Mouse (Mus musculus) midbrain, embryonic 15.5 days (tissue): ENCODE data around the gene Ccnk. TPM values are rescaled to one million over a fixed set of nuclear protein-coding genes. Genes with fewer than 3 reads are reported as not detected.

ENCODE experiments used
- ATAC-seq: fragments of 200-750 bp; cut with Nextera tagmentation; replicated peaks from 2 replicates; pipeline ENCODE4 v1.8.0; 2017; ENCODE audit warnings: moderate TSS enrichment
- H3K27ac ChIP-seq: fragments of 300-500 bp; sonication (generic); 2 replicates; pipeline ENCODE4 v1.5.1; 2015; ENCODE audit warnings: mild to moderate bottlenecking, inconsistent platforms
- H3K27me3 ChIP-seq: fragments of 300-500 bp; sonication (generic); replicated peaks from 2 replicates; pipeline ENCODE4 v1.6.1; 2015; ENCODE audit warnings: inconsistent platforms
- H3K36me3 ChIP-seq: fragments of 300-500 bp; sonication (generic); replicated peaks from 2 replicates; pipeline ENCODE4 v1.6.1; 2015; ENCODE audit warnings: inconsistent platforms
- H3K4me1 ChIP-seq: fragments of 300-500 bp; sonication (generic); 2 replicates; pipeline ENCODE4 v1.6.1; 2015; ENCODE audit warnings: inconsistent platforms
- H3K4me2 ChIP-seq: fragments of 300-500 bp; sonication (generic); 2 replicates; pipeline ENCODE4 v1.6.1; 2015; ENCODE audit warnings: inconsistent platforms, mild to moderate bottlenecking, moderate library complexity
- H3K4me3 ChIP-seq: fragments of 300-500 bp; sonication (generic); 2 replicates; pipeline ENCODE4 v1.5.1; 2015; ENCODE audit warnings: mild to moderate bottlenecking, inconsistent platforms
- H3K9ac ChIP-seq: fragments of 300-500 bp; sonication (generic); 2 replicates; pipeline ENCODE4 v1.6.1; 2015; ENCODE audit warnings: mild to moderate bottlenecking, inconsistent platforms
- H3K9me3 ChIP-seq: fragments of 300-500 bp; sonication (generic); 2 replicates; pipeline ENCODE4 v1.6.1; 2016; ENCODE audit warnings: inconsistent platforms
- WGBS: fragments of 180-500 bp; shearing (Covaris S2); methylation state at CpG from one replicate; pipeline ENCODE4 v1.1.7; 2015; ENCODE audit warnings: mixed read lengths; 5-methylcytosine and 5-hydroxymethylcytosine counted together
- polyA plus RNA-seq: library from polyadenylated mRNA; unstranded; fragments of >200 nt; fragmentation: Nextera tagmentation; extraction: Ambion mirVana; gene quantifications from 2 replicates; pipeline ENCODE4 v1.2.1, GENCODE M21; 2015

The Ccnk gene
- polyA plus RNA-seq, 1 experiment from 2014 or later: 3.7 TPM

DNA sequence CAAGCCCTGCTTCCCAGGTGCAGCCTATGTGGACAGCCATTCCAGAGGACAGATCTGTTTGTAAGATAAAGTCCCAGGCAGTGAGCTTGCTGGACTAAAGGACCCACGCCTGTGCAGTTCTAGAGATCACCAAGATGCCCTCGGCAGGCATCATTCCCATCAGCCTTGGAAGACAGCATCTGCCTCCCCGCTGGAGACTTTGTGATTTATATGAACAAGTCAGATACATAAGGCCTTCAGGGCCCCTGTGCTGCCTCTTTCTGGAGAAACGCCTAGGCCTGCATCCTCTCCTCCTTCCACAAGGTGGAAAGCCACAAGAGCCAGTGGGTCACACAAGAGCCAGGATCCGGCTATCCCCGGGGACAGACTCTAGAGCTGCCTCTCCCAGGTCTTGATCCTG is 62.2 kb downstream of the Ccnk start:
- Histone ChIP-seq H3K27ac (peak overlapping the region; percentile 73), H3K4me2 (no peak overlapping the region), H3K4me1 (peaks cover 86% of the 10 kb centered on the region), H3K9ac (0 out of 2 replicates have a peak overlapping the region, but pooled peaks have one; percentile 11), H3K27me3 (no peaks in the 10 kb centered on the region), H3K9me3 (no peaks in the 10 kb centered on the region), H3K36me3 (no peaks in the 10 kb centered on the region), H3K4me3 (no peak overlapping the region)
- WGBS: 38% methylated on average over 6 of the region's 6 CpGs
- no peak for ATAC-seq

DNA sequence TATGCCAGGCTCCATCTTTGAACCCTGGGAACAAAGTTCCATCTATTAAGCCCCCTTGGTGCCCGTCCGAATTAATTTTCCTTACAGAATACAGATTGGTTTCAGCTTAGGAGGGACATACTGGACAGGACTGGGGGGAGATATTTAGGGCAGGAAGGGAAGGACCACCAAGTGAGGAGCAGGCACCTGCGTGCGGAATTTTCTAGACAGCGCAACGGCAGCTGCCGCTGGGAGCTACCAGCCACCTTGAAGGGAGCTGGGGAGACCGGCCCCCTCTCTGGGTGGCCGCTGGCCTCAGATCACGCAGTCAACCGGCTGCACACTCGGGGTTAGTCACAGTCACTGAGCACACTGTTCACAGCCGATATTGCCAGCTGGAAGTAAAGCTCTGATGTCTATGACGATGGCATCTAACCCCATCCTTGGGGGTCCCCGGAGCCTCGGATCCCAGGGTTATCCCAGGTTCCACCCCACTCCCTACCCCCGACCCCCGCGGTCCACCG is 62.9 kb downstream of the Ccnk start:
- H3K27me3 ChIP-seq: no peaks in the 10 kb centered on the region
- no peaks in the 10 kb centered on the region for H3K9me3 ChIP-seq
- H3K36me3 ChIP-seq: no peaks in the 10 kb centered on the region
- H3K9ac ChIP-seq: no peak overlapping the region
- peaks cover 87% of the 10 kb centered on the region for H3K4me1 ChIP-seq
- 29% methylated on average over 20 of the region's 20 CpGs for WGBS
- no peak for ATAC-seq
- no peak overlapping the region for H3K4me3 ChIP-seq
- H3K4me2 ChIP-seq: no peak overlapping the region
- no peak overlapping the region for H3K27ac ChIP-seq

DNA sequence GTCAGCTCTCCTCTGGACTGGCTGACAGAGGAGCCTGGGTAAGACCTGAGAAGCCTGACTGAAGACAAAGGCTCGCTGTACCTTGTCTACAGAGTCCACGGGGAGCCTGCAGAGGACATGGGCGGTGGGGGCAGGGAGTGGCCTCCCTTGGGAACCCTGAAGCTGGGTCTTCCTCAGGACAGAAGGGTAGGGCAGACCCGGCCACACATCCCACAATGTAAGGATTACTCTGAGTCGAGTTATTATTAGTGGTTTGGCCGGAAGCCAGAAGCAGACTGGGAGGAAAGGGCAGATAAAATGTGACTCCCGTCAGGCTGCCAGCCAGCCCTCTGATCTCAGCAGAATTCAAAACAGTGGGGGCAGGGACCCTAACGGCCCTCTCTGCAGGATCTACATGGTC is 65.4 kb downstream of the Ccnk start:
- no peak overlapping the region for H3K9ac ChIP-seq

DNA sequence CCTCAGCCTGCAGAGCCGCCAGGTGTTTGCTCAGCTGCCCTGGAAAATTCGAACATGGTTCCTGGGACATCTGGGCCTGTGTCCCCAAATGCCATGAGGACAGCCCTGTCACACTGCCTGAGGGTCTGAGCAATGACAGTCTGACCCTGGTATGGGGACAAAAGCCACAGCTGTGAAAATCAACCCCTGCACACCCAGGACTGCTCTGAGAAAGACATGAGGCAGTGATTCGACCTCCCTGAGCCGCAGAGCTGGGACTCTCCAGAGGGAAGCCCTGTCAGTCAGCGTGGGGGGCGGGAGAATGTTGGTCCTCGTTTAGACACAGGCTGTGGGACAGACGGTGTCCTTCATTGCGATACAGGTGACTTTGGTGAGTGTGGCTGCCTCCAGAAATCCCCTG is 66.2 kb downstream of the Ccnk start:
- no peak for ATAC-seq
- no peak overlapping the region for H3K4me3 ChIP-seq
- no peaks in the 10 kb centered on the region for H3K36me3 ChIP-seq
- H3K9me3 ChIP-seq: no peaks in the 10 kb centered on the region
- H3K27ac ChIP-seq: 0 out of 2 replicates have a peak overlapping the region, but pooled peaks have one; percentile 65
- H3K4me2 ChIP-seq: no peak overlapping the region
- 34% methylated on average over 9 of the region's 9 CpGs for WGBS
- H3K27me3 ChIP-seq: no peaks in the 10 kb centered on the region
- peaks cover 70% of the 10 kb centered on the region for H3K4me1 ChIP-seq
- H3K9ac ChIP-seq: no peak overlapping the region

More for the DNA sequence above, 65.4 kb downstream of the Ccnk start:
- H3K27me3 ChIP-seq: no peaks in the 10 kb centered on the region
- ATAC-seq: no peak
- H3K4me1 ChIP-seq: peaks cover 71% of the 10 kb centered on the region
- H3K9me3 ChIP-seq: no peaks in the 10 kb centered on the region
- H3K4me3 ChIP-seq: no peak overlapping the region
- 2% methylated on average over 8 of the region's 8 CpGs for WGBS
- H3K27ac ChIP-seq: peak overlapping the region; percentile 65
- H3K36me3 ChIP-seq: no peaks in the 10 kb centered on the region
- no peak overlapping the region; the same call in 1 of the 2 replicates for H3K4me2 ChIP-seq

DNA sequence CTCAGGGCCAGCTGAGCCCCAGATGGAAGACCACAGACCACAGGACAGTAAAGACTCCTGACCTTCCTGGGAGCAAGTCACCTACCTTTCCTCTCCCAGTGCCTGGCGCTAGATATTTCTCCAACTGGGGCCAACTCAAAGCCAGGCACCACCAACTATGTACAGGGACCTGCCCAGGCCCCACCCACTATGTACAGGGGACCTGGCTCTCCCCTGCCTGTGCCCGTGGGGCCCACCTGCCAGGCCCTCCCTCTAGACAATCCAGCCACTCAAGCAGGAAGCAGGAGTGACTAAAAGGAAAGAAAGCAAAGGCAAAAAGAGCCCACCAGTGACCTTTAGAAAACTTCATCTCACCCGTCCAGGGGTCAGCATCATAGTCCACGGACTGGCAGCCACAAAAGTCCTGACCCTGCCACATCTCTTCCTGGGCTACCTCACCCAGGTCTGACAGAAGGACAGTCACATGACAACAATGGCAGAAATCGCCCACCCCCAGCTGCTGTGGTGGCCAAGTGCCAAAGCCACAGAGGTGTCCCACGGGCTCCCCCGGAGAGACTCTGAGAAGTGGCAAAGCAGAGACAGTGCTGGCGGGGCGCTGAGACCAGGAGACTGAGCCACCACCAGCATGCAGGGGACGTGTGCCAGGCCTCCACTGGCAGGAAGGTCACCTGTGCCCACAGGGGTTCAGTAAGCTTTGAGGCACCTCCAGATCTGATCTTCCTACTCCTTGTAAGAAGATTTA is 67.6 kb downstream of the Ccnk start:
- Histone ChIP-seq H3K9me3 (no peaks in the 10 kb centered on the region), H3K4me3 (no peak overlapping the region), H3K9ac (no peak overlapping the region), H3K27me3 (no peaks in the 10 kb centered on the region), H3K4me1 (peaks cover 57% of the 10 kb centered on the region), H3K27ac (no peak overlapping the region), H3K4me2 (no peak overlapping the region), H3K36me3 (no peaks in the 10 kb centered on the region)
- WGBS: 76% methylated on average over 10 of the region's 10 CpGs
- ATAC-seq: no peak

DNA sequence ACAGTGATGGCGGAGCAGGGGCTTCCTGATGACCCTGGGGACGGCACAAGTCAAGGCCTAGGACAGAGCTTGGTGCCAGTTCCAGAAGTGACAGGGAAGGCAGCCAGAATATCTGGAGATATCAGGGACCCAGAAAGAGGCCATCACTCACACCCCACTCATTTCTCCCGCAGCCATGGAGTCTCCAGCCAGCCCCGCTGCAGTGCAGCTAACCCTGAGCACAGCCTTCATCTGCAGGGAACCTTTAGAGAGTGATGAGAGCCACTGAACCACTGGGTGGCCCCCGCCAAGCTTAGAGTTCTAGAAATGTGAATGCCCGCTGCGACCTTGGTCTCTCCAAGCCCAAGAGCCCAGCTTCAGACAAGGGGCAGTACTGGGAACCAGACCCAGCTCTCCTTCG is 69.6 kb downstream of the Ccnk start:
- ATAC-seq: no peak
- Histone ChIP-seq H3K27me3 (no peaks in the 10 kb centered on the region), H3K4me1 (peaks cover 57% of the 10 kb centered on the region), H3K36me3 (no peaks in the 10 kb centered on the region), H3K9me3 (no peaks in the 10 kb centered on the region), H3K27ac (0 out of 2 replicates have a peak overlapping the region, but pooled peaks have one; percentile 34), H3K9ac (no peak overlapping the region), H3K4me2 (no peak overlapping the region), H3K4me3 (no peak overlapping the region)
- 93% methylated on average over 8 of the region's 8 CpGs for WGBS

DNA sequence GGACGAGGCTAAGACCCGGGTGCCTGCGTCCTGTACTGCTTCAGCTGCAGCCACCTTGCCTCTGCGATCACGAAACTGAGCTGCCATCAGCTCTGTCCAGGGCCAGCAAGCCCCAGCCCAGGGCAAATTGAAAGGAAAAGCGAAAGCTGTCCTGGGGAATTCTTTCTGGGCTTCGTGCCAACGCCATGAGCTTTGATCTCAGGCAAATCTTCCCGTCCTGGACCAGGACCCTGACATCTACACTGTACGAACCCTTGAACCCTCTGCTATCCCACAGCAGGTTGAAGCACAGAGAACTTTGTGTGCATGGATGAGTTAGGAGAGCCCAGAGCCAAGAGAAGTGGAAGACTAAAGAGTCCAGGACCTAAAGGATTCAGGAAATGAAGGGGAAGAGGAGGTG is 70.1 kb downstream of the Ccnk start:
- Histone ChIP-seq H3K4me2 (no peak overlapping the region), H3K4me3 (no peak overlapping the region), H3K4me1 (peaks cover 53% of the 10 kb centered on the region), H3K27me3 (no peaks in the 10 kb centered on the region), H3K9me3 (no peaks in the 10 kb centered on the region), H3K27ac (0 out of 2 replicates have a peak overlapping the region, but pooled peaks have one; percentile 34), H3K36me3 (no peaks in the 10 kb centered on the region), H3K9ac (no peak overlapping the region)
- no peak for ATAC-seq
- WGBS: 49% methylated on average over 10 of the region's 10 CpGs

DNA sequence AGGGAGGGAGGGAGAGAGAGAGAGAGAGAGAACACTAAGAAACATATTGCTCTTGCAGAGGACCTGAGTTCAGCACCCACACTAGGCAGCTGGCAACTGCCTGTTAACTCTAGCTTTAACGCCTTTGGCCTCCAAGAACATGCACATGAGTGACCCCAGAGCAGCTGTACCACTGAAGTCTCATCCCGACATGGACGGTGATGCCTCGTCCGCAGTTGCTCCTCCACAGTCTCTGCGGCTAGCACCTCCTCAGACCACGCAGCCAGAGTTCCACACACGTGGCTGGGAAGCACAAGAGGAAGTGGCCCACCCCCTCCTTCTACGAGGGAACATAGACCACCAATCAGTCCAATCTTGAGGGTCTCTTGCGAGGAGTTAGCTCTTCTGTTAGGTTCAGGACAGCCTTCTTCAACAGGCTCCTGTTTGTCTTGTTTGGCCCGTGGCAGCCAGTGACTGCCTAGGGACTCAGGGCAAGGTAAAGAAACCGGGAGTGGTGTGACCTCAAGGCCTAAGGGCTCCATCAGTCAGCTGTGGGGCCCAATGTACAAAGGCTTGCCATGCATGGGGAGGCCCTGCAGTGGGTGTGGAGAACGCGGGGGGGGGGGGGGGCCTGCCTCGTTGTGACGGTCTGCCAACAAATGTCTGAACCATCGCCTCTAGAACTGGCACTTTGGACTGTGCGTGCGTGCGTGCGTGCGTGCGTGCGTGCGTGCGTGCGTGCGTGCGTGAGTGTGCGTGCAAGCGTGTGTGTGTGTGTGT is 71.8 kb downstream of the Ccnk start:
- H3K4me1 ChIP-seq: peaks cover 48% of the 10 kb centered on the region
- 91% methylated on average over 31 of the region's 31 CpGs for WGBS
- H3K9ac ChIP-seq: no peak overlapping the region
- H3K36me3 ChIP-seq: no peaks in the 10 kb centered on the region
- ATAC-seq: no peak
- H3K4me3 ChIP-seq: no peak overlapping the region
- no peaks in the 10 kb centered on the region for H3K27me3 ChIP-seq
- H3K9me3 ChIP-seq: no peaks in the 10 kb centered on the region
- H3K4me2 ChIP-seq: no peak overlapping the region
- H3K27ac ChIP-seq: no peak overlapping the region

DNA sequence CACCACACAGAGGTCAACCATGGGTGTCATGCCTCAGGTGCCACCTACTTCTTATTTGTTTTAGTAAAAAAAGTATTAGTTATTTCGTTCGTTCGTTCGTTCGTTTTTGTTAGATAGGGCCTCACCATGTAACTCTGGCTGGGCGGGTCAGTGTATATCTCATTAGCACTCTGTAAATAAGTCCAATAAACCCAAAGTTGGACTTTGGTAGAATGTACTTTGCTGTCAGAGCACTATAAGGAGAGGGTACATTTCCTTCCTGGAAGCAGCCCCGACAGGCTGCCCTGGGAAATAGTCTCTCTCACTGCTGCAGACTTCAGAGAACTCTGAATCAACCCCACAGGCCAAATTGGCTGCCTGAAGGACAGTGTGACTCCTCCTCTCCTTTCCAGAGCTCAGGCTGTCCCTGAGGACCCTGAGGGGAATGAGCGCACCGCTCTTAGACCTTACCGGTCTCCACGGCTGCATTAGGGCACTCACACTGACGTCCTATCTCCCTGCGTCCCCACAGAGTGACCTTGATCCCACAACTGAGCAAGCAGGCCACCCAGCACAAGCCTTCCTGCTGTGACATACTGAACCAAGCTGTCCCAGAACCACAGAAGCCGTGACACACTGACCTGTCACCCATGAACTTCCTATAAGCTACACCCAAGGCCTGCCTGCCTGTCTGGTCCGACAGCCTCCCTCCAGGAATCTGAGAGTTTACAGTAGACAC is 72.6 kb downstream of the Ccnk start:
- H3K9ac ChIP-seq: no peak overlapping the region
- H3K4me2 ChIP-seq: no peak overlapping the region
- H3K27ac ChIP-seq: no peak overlapping the region
- H3K27me3 ChIP-seq: no peaks in the 10 kb centered on the region
- peaks cover 52% of the 10 kb centered on the region for H3K4me1 ChIP-seq
- H3K9me3 ChIP-seq: no peaks in the 10 kb centered on the region
- no peak for ATAC-seq
- 79% methylated on average over 15 of the region's 15 CpGs for WGBS
- H3K36me3 ChIP-seq: no peaks in the 10 kb centered on the region
- no peak overlapping the region for H3K4me3 ChIP-seq

Other genes starting within 250 kb of the Ccnk start
- 33.7 and 37.6 TPM in 2 replicates for gene Bcl11b, start 176.0 kb upstream of the Ccnk start, polyA plus RNA-seq
- 88.0 and 95.0 TPM in 2 replicates for gene Setd3, start 265 bp upstream of the Ccnk start, polyA plus RNA-seq
- gene Ccdc85c, start 95.8 kb downstream of the Ccnk start, polyA plus RNA-seq: 15.3 and 15.8 TPM in 2 replicates
- gene Hhipl1, start 126.7 kb downstream of the Ccnk start, polyA plus RNA-seq: 2.7 and 2.8 TPM in 2 replicates
- 23.6 and 24.9 TPM in 2 replicates for gene Cyp46a1, start 154.8 kb downstream of the Ccnk start, polyA plus RNA-seq
- 52.9 and 61.3 TPM in 2 replicates for gene Eml1, start 191.4 kb downstream of the Ccnk start, polyA plus RNA-seq